Mouse (Mus musculus): ENCODE data around the gene Ddx18.

Gene Ddx18

DNA sequence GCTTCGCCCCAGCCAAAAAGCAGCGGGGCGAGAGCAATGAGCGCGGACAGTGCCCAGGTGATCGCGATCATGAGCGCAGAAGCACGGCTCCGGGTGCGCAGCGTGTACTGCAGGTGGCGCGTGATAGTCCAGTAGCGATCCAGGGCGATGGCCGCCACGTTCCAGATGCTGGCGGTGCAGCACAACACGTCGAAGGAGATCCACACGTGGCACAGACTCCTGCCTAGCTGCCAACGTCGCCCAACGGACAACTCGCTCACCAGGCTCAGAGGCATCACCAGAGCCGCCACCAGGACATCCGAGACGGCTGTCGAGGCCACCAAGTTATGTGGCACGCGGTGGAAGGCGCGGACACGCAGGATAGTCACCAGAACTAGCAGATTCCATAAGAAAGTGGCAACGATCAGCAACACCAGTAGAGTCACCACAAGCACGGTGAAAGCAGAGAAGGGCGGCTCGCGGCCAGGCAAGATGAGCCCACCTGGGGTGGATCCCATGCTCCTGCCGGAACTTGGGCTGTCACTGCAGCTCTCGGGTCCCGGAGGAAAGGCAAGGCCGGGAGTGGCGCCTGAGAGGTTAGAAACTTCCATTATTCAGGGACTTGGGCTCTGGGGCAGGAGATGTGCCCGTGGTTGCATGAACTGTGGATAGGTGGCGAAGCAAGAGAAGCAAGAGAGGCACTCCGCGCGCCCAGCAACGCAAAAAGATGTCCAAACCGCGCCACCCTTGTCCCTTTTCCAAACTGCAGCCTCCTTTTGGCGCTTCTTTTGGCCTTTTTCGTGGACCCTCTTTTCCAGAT, 40.0 kb downstream of the Ddx18 start:
- DNase-seq (ENCODE audit: low read depth, low spot score), result peak; percentile 28

DNA sequence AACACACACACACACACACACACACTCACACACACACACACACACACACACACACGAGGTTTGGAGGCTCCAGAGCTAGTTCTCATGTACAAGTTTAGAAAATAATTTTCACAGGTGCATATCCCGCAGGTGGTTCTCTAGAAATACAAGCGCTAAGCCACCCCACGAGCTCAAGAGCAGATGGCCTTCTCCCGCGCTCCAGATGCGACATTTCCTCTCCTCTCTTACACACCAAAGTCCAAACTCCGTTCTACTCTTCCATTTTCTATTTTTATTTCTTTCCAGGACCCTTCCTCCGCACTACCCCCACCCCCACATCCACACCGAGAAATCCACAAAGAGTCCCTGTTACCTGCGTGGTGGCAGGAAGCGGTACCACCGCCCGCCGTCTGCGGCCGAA, 40.7 kb downstream of the Ddx18 start:
- no peak for DNase-seq (ENCODE audit: low read depth, low spot score)

GRCm38 (mm10) chr1:121518609-121519008, 49.2 kb downstream of the Ddx18 start:
- DNase-seq (ENCODE audit: low read depth, low spot score), result no peak

GRCm38 (mm10) chr1:121511966-121512365, 55.8 kb downstream of the Ddx18 start:
- DNase-seq (ENCODE audit: low read depth, low spot score), result no peak

- DNase-seq (ENCODE audit: low read depth, low spot score), result no peak
Measured at GRCm38 (mm10) chr1:121511186-121511585, 56.6 kb downstream of the Ddx18 start.

- peak; percentile 41 for DNase-seq (ENCODE audit: low read depth, low spot score)
Measured at GRCm38 (mm10) chr1:121510420-121511140, 57.2 kb downstream of the Ddx18 start.

DNA sequence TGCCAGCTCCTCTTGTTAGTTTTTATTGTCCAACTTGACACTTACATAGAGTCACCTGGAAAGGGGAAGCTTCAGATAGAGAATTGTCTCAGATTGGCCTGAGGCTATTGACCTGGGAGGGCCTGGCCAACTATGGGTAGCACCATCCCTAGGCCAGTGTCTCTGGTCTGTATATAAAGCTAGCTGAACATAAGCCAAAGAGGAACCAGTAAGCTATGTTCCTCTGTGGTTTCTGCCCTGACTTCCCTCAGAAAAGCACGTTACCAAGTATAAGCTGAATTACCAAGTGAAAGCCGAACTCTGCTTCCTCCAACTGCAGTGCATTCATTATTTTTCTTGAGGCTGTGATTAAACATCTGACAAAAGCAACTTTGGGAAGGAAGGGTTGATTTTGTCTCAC, 59.1 kb downstream of the Ddx18 start:
- no peak for DNase-seq (ENCODE audit: low read depth, low spot score)
